Mouse (Mus musculus): Measurements from ENCODE around the gene Dll3.

Gene Dll3

GRCm38 (mm10) chr7:28309737-28310136, 7.7 kb upstream of the Dll3 start:
- no peak for DNase-seq (ENCODE audit: low spot score in 2 of 2)

GRCm38 (mm10) chr7:28306216-28306615, 4.2 kb upstream of the Dll3 start:
- no peak for DNase-seq (ENCODE audit: low spot score in 2 of 2)

DNA sequence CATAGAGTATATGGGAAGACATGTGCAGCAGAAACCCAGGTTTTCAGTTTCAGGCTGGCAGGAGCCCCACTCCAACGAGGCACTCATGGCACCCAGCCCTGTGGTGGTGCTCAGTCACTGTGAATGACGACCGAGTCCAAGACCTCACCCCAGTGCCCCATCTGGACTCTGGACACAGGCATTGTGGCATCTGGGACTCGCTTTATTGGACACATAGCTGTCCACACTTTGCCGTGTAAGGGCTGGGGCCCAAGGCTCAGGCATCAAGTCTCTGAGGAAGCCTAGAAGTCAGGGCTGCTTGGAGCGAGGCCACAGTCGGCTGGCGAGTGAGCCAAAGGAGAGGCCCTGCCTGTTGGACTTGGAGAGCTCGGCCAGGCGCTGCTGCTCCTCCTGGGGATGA, 3.6 kb upstream of the Dll3 start:
- DNase-seq (ENCODE audit: low spot score in 2 of 2) = no peak

GRCm38 (mm10) chr7:28298837-28299625, 3.0 kb downstream of the Dll3 start:
- DNase-seq (ENCODE audit: low spot score in 2 of 2) = peak in 1 of 2 experiments; percentile 31

- no peak for DNase-seq (ENCODE audit: low spot score in 2 of 2)
Measured at GRCm38 (mm10) chr7:28294481-28294880, 7.6 kb downstream of the Dll3 start.

DNA sequence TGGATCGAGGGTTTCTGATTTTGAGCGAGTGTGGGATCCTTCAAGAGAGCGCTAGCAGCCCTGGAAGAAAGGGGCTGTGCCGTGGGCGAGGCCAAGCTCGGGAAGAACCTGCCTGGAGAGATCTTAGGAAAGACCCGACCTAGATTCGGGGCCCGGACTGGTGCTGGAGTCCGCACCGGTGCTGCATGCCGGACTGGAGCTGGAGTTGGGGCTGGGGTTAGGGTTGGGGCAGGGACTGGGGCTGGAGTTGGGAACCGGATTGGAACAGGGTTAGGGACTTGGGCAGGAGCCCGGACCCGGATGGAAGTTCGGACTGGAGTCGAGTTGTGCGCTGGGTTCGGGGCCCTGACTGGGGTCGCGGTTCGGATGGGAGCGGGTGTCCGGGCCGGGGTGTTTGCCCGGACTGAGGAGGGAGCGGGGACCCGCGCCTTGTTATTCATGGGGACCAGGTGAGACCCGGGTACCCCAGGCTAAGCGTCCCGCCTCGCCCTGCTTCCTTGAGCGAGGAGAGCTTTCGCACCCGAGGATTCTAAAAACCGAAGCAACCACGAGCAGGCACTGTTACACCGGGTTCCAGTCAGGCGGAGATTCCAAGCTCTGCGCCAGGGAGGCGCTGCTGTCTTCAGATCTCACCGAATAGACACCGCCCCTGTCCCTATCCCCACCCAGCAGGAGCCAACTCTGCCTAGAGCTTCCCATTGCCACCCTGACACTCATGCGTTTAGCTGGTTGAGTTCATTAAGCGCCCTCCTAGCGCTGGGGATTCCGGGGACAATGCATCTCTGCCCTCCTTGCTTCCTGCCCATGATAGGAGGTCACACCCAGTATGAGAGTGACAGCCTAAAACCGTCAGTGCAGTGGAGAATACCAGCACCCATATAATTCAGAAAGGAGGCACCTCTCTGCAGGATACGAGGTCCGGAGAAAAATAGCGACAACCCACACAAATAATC, 11.1 kb downstream of the Dll3 start, which contains the start of gene Selenov:
Gene Selenov, minus strand, starts transcription at position 549 of the 953 bp plus-strand sequence.
- no peak for DNase-seq (ENCODE audit: low spot score in 2 of 2)

DNA sequence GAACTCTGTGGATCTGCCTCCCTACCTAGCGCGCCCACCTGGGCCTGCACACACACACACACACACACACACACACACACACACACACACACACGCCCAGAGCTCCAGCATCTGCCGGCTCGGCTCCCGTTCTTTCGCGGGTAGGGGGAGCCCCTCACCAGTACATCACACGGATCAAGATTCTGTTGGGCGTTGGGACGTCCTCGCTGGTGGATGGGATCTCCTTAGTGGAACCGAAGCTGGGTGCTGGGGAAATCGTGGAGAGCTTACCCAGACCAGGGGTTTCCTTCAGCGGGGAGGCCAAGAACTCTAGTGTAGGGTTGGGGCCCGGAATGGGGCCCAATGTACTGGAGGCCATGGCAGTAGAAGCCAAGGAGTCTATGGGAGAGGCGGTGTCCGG, 11.9 kb downstream of the Dll3 start:
- no peak for DNase-seq (ENCODE audit: low spot score in 2 of 2)

- no peak for DNase-seq (ENCODE audit: low spot score in 2 of 2)
Measured at GRCm38 (mm10) chr7:28280630-28281029, 21.4 kb downstream of the Dll3 start.

- DNase-seq (ENCODE audit: low spot score in 2 of 2) = no peak
Measured at GRCm38 (mm10) chr7:28278279-28278652, 23.8 kb downstream of the Dll3 start.

- peak; percentile 91 to 95 for DNase-seq (ENCODE audit: low spot score in 2 of 2)
Measured at GRCm38 (mm10) chr7:28277615-28278278, 24.3 kb downstream of the Dll3 start, which contains the start of gene Eid2b. Gene Eid2b, plus strand, starts transcription at chr7:28277739.

DNA sequence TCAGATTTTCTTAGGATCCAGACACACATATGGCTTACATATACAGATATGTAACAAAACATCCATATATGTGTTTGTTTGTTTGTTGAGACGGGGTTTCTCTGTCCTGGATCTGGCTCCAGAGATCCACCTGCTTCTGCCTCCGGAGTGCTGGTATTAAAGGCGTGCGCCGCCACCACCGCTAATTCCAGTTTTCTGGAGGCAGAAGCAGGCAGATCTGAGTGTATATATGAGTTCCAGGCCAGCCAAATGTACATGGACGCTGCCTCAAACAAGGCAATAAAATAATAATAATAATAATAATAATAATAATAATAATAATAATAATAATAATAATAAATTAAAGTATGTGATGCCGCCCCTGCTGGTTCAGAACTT, 24.8 kb downstream of the Dll3 start:
- DNase-seq (ENCODE audit: low spot score in 2 of 2) = no peak

DNA sequence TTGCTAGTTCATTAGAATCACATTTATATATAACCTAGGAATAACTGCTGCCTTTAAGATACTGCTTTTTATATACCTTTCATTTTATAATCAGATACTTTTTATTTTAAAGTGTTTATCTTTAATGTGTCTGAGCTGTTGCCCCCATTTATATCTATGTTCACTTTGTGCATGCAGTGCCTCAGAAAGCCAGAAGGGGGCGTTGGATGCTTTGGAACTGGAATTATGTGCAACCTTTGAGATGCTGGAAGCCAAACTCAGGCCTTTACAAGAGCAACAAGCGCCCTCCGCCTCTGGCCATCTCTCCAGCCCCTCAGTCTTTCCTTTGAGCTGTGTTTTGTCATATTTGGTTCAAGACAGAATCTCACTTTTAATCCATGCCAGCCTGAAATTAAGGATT, 30.3 kb downstream of the Dll3 start:
- DNase-seq (ENCODE audit: low spot score in 2 of 2) = no peak

- no peak for DNase-seq (ENCODE audit: low spot score in 2 of 2)
Measured at GRCm38 (mm10) chr7:28269355-28269754, 32.7 kb downstream of the Dll3 start.

- DNase-seq (ENCODE audit: low spot score in 2 of 2) = no peak
Measured at GRCm38 (mm10) chr7:28268576-28268975, 33.5 kb downstream of the Dll3 start.

DNA sequence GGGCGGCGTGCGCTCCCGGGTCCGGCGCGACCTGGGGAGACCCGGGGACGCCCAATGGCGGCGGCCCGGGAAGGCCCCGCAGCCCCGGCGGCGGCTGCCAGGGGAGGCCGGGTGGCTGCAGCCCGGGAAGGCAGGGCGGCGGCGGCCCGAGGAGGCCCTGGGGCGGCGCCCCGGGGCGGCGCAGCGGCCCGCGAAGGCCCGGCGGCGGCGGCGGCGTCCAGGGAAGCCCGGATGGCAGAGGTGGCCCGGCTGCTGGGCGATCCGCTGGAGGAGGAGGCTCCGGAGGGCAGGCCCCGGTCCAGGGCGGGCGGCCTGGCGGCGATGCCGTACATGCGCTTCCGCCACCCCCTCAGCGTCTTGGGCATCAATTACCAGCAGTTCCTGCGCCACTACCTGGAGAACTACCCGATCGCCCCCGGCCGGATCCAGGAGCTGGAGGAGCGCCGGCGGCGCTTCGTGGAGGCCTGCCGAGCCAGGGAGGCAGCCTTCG, 34.0 kb downstream of the Dll3 start:
- peak in 1 of 2 experiments; percentile 25 for DNase-seq (ENCODE audit: low spot score in 2 of 2)

GRCm38 (mm10) chr7:28267129-28268041, 34.7 kb downstream of the Dll3 start, which contains the start of gene Eid2:
Gene Eid2, plus strand, starts transcription at chr7:28267881.
- peak in 1 of 2 experiments; percentile 29 for DNase-seq (ENCODE audit: low spot score in 2 of 2)

GRCm38 (mm10) chr7:28265391-28265790, 36.6 kb downstream of the Dll3 start:
- DNase-seq (ENCODE audit: low spot score in 2 of 2) = no peak

DNA sequence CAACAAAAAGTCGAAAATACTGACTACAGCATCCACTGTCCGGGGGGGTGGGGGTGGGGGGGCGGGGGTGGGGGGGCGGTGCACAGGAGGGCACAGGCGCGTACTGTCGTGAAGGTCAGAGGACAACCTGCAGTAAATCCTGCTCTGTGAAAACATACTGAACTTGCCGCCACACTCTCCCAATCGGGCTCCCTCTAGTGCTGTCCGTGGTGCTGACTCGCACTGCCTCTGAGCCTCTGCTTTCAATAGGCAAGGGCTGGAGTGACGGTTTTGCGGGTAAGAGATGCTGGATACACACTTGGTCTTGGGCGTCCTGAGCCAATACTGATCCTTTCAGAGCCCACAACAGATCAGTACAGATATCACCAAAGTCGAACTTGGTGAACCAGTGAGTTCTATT, 38.3 kb downstream of the Dll3 start:
- DNase-seq (ENCODE audit: low spot score in 2 of 2) = peak in 1 of 2 experiments; percentile 21

- no peak for DNase-seq (ENCODE audit: low spot score in 2 of 2)
Measured at GRCm38 (mm10) chr7:28262861-28263260, 39.2 kb downstream of the Dll3 start.

DNA sequence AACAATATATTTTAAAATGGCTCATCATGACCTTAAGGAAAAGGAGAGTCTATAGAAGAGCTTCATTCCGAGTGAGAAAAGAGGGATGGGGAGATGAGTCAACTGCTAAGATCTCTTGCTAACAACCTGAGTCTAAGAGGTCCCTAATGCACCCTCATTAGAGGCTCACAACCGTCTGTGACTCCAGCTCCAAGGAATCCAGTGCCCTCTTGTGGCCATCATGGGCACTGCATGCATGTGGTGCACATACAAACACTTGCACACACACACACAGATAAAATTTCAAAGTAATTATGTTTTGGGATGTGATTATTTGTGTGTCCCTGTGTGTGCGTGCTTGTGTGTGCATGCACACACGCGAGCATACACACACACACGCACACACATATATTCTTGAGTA, 46.6 kb downstream of the Dll3 start:
- DNase-seq (ENCODE audit: low spot score in 2 of 2) = no peak

- no peak for DNase-seq (ENCODE audit: low spot score in 2 of 2)
Measured at GRCm38 (mm10) chr7:28254591-28254990, 47.4 kb downstream of the Dll3 start.

Data from natural killer cell, adult 2 months (primary cell).